Mouse (Mus musculus): ENCODE measurements at regions not wholly inside any gene's neighbourhood (a gene's known extent, or its start where the extent isn't known, plus 50 kb on each side); places are given as distances from the start of the nearest gene placed in this dataset.
"Not testable (repeated sequence)": the region's sequence is repeated elsewhere in the genome, so short reads cannot be mapped to it uniquely, and the experiment has no call there.

DNA sequence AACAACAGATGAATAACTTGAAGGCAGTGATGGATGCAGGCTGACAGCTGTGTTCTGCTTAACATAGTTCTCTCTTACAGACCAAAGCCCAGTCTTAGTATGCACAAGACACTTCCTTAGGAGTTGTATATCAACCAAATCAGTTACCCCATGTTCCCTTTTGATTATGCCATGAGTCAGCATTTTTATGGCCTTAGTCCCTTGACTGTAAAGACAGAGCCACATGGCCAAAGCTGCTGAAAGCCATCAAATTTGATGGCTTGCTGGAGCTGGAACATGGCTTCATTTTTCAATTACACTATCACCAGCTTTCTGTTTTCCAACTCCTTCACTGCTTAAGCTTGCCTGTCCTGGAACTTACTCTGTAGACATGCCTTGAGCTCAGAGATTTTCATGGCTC, 383.4 kb upstream of the Ercc4 start:
- Histone ChIP-seq H3K4me1 (ENCODE audit: control insufficient read depth, insufficient read depth, low read length) (no peaks in the 10 kb centered on the region), H3K4me3 (replicated peaks; ENCODE audit: control insufficient read depth, low read depth, low read length) (no peak overlapping the region), H3K27ac (ENCODE audit: control insufficient read depth, insufficient read depth, low read depth, low read length, poor library complexity) (no peak overlapping the region)
- TF ChIP-seq POLR2A (IDR thresholded peaks at IDR 0.05; ENCODE audit: borderline replicate concordance, control insufficient read depth, low read depth, low read length) (no peak), CTCF (IDR thresholded peaks at IDR 0.05; ENCODE audit: control insufficient read depth, insufficient read depth, low read length) (no peak)

DNA sequence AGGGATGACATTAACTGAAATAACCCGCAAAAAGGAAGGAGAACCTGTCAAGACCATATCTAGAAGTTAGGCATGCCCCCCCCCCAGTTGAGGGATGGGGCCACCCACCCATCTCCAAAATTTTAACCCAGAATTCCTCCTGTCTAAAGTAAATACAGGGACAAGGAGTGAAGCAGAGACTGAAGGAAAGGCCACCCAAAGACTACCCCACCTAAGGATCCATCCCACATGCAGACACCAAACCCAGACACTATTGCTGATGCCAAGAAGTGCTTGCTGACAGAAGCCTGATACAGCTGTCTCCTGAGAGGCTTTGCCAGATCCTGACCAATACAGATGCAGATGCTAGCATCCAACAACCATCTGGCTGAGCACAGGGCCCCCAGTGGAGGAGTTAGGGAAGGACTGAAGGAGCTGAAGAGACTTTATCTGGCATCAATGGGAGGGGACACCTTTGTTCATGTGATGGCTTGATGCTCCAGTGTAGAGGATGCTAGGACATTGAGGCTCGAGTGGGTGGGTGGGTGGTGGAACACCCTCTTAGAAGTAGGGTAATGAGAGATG, 379.2 kb upstream of the Ercc4 start:
- H3K4me3 ChIP-seq (replicated peaks; ENCODE audit: control insufficient read depth, low read depth, low read length); H3K27ac ChIP-seq (ENCODE audit: control insufficient read depth, insufficient read depth, low read depth, low read length, poor library complexity); H3K4me1 ChIP-seq (ENCODE audit: control insufficient read depth, insufficient read depth, low read length): not testable (repeated sequence)
- whole genome bisulfite sequencing: 72% methylated on average over 2 of the region's 2 CpGs

DNA sequence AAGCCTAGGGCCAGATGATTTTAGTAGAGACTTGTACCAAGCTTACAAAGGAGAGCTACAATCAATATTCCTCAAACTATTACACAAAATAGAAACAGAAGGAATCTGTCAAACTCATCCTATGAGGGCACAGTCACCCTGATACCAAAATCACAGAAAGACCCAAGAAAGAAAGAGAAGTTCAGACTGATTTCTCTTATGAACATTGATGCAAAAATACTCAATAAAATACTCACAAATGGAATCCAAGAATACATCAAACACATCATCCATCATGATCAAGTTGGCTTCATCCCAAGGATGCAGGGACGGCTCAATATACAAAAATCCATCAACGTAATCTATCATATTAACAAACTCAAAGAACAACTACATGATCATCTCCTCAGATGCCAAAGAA, 377.9 kb upstream of the Ercc4 start:
- WGBS: 76% methylated on average over 2 of the region's 2 CpGs
- H3K27ac ChIP-seq (ENCODE audit: control insufficient read depth, insufficient read depth, low read depth, low read length, poor library complexity): no peak overlapping the region
- TF ChIP-seq CTCF (IDR thresholded peaks at IDR 0.05; ENCODE audit: control insufficient read depth, insufficient read depth, low read length) (no peak), POLR2A (IDR thresholded peaks at IDR 0.05; ENCODE audit: borderline replicate concordance, control insufficient read depth, low read depth, low read length) (no peak)
- H3K4me1 ChIP-seq (ENCODE audit: control insufficient read depth, insufficient read depth, low read length): no peaks in the 10 kb centered on the region
- no peak overlapping the region for H3K4me3 ChIP-seq (replicated peaks; ENCODE audit: control insufficient read depth, low read depth, low read length)

DNA sequence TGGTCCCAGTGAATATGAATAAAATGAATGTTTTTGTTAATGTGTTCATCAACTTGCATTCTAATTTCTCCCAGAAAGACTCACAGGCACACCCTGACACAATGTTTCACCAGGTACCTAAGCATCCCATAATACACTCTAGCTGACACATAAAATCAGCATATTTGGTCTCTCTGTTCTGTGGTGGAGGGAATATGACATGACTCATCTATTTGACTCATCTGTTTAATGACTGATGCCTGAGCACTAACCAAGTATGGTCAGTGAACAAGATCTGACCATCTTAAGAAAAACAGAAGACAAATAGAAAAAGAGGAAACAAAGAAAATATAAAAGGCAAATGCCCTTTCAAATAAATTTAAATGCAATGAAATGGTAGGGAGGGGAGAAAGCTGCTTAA, 367.0 kb upstream of the Ercc4 start:
- Histone ChIP-seq H3K4me1 (ENCODE audit: control insufficient read depth, insufficient read depth, low read length) (no peaks in the 10 kb centered on the region), H3K27ac (ENCODE audit: control insufficient read depth, insufficient read depth, low read depth, low read length, poor library complexity) (no peak overlapping the region)

DNA sequence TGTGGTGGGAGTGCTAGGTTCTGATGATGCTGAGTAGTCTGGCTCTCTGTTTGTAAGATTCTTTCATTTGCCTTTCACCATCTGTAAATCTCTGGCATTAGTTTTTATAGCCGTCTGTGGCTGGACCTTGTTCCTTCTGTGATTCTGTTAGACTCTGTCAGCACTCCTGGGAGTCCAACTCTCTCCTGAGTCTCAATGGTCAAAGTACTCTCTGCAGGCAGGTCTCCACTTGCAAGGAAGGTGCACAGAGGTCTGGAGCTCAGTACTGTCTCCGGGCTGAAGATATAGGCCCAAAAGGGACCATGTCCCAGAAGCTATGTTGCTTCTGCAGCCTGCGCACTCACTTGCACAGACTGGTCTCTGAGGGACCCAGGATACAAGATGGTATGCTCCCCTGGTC, 356.3 kb upstream of the Ercc4 start:
- H3K4me1 ChIP-seq (ENCODE audit: control insufficient read depth, insufficient read depth, low read length): no peaks in the 10 kb centered on the region
- WGBS: 83% methylated on average over 3 of the region's 3 CpGs
- TF ChIP-seq CTCF (IDR thresholded peaks at IDR 0.05; ENCODE audit: control insufficient read depth, insufficient read depth, low read length): no peak
- H3K27ac ChIP-seq (ENCODE audit: control insufficient read depth, insufficient read depth, low read depth, low read length, poor library complexity): no peak overlapping the region
- H3K4me3 ChIP-seq (replicated peaks; ENCODE audit: control insufficient read depth, low read depth, low read length): no peak overlapping the region

More for the DNA sequence above, 367.0 kb upstream of the Ercc4 start:
- TF ChIP-seq POLR2A (IDR thresholded peaks at IDR 0.05; ENCODE audit: borderline replicate concordance, control insufficient read depth, low read depth, low read length): no peak
- TF ChIP-seq CTCF (IDR thresholded peaks at IDR 0.05; ENCODE audit: control insufficient read depth, insufficient read depth, low read length): no peak
- H3K4me3 ChIP-seq (replicated peaks; ENCODE audit: control insufficient read depth, low read depth, low read length): no peak overlapping the region

DNA sequence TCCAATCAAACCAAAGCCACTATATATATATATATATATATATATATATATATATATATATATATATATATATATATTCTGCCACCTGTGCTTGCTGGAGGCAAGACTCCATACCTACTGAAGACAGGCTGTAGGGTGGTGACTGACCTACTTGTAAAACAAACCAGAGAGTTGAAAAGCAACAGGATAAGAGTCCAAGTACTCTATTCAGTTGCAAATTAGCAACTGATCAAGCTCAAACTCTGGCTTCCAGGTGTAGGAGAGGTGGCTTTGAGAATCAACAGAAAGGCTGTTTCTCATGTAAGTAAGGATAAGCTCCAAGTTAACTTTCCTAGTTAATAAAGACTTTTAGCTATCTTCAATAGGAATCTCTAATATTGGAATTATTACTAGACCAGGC, 355.1 kb upstream of the Ercc4 start:
- Histone ChIP-seq H3K4me3 (replicated peaks; ENCODE audit: control insufficient read depth, low read depth, low read length) (no peak overlapping the region), H3K27ac (ENCODE audit: control insufficient read depth, insufficient read depth, low read depth, low read length, poor library complexity) (no peak overlapping the region), H3K4me1 (ENCODE audit: control insufficient read depth, insufficient read depth, low read length) (no peaks in the 10 kb centered on the region)
- TF ChIP-seq CTCF (IDR thresholded peaks at IDR 0.05; ENCODE audit: control insufficient read depth, insufficient read depth, low read length) (no peak), POLR2A (IDR thresholded peaks at IDR 0.05; ENCODE audit: borderline replicate concordance, control insufficient read depth, low read depth, low read length) (no peak)

DNA sequence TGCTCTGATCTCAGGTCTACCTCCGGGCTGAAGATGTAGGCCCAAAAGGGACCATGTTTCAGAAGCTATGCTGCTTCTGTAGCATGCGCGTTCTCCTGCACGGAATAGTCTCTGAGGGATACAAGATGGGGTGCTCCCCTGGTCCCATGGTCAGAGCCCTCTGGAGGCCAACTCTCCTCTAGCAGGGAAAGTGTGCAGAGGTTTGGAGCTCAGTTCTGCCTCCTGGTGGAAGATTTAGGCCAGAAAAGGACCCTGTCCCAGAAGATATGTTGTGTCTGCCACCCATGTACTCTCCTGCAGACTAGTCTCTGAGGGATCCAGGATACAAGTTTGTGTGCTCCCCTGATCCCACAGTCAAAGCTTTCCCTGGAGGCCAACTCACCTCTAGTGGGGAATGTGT, 350.9 kb upstream of the Ercc4 start:
- Histone ChIP-seq H3K4me3 (replicated peaks; ENCODE audit: control insufficient read depth, low read depth, low read length) (no peak overlapping the region), H3K4me1 (ENCODE audit: control insufficient read depth, insufficient read depth, low read length) (no peaks in the 10 kb centered on the region; the same call in 1 of the 2 replicates), H3K27ac (ENCODE audit: control insufficient read depth, insufficient read depth, low read depth, low read length, poor library complexity) (no peak overlapping the region)
- TF ChIP-seq POLR2A (IDR thresholded peaks at IDR 0.05; ENCODE audit: borderline replicate concordance, control insufficient read depth, low read depth, low read length): no peak
- WGBS: 79% methylated on average over 4 of the region's 4 CpGs

DNA sequence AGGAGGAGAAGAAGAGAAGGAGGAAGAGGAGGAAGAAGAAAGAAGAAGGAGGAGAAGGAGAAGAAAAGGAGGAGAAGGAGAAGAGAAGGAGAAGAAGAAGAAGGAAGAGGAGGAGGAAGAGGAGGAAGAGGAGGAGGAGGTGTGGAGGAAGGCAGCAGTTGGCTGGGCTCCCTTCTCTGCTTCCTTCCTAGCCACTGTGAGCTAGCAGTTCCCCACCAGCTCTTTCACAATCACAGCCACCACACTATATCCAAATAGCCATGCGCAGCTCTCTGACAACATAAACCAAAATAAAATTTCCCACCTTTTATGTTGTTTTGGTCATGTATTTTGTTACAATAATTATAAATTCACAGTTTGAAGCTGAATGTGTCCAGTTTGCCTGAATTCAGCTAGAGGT, 345.3 kb upstream of the Ercc4 start:
- no peaks in the 10 kb centered on the region; the same call in 1 of the 2 replicates for H3K4me1 ChIP-seq (ENCODE audit: control insufficient read depth, insufficient read depth, low read length)
- H3K4me3 ChIP-seq (replicated peaks; ENCODE audit: control insufficient read depth, low read depth, low read length): no peak overlapping the region
- WGBS: 33% methylated on average over 1 of the region's 1 CpGs
- TF ChIP-seq POLR2A (IDR thresholded peaks at IDR 0.05; ENCODE audit: borderline replicate concordance, control insufficient read depth, low read depth, low read length) (no peak), CTCF (IDR thresholded peaks at IDR 0.05; ENCODE audit: control insufficient read depth, insufficient read depth, low read length) (no peak)
- H3K27ac ChIP-seq (ENCODE audit: control insufficient read depth, insufficient read depth, low read depth, low read length, poor library complexity): no peak overlapping the region

DNA sequence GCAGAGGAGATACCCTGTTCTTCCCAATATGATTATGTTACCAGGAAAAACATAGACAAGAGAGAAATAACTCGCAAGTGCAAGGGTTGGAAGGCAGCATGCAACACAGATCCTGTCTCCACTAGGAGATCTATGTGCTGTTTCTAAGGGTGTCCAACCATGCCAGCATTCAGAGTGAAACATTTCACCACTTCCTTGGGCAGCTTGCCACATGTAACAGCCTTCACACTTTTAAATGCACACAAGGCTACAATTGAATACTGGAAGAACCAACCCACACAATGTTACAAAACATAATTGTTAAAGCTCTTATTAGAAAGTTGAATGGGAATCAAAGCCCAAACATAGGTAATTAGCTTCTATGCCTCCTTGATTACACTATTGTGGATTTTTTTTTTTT, 344.9 kb upstream of the Ercc4 start:
- TF ChIP-seq CTCF (IDR thresholded peaks at IDR 0.05; ENCODE audit: control insufficient read depth, insufficient read depth, low read length) (no peak), POLR2A (IDR thresholded peaks at IDR 0.05; ENCODE audit: borderline replicate concordance, control insufficient read depth, low read depth, low read length) (no peak)
- no peak overlapping the region for H3K4me3 ChIP-seq (replicated peaks; ENCODE audit: control insufficient read depth, low read depth, low read length)
- 56% methylated on average over 1 of the region's 1 CpGs for whole genome bisulfite sequencing
- no peaks in the 10 kb centered on the region; the same call in 1 of the 2 replicates for H3K4me1 ChIP-seq (ENCODE audit: control insufficient read depth, insufficient read depth, low read length)
- no peak overlapping the region for H3K27ac ChIP-seq (ENCODE audit: control insufficient read depth, insufficient read depth, low read depth, low read length, poor library complexity)

Data from bone marrow, adult 2 months (tissue).